Mouse (Mus musculus) heart, embryonic 16.5 days (tissue): ENCODE results near the gene Kdm2a. TPM values are rescaled to one million over a fixed set of nuclear protein-coding genes. Genes with fewer than 3 reads are reported as not detected.
A peak's percentile ranks its signal among the peaks of the same experiment; 100 is the strongest.
"Not testable (repeated sequence)": the region's sequence is repeated elsewhere in the genome, so short reads cannot be mapped to it uniquely, and the experiment has no call there.

Experiments used
- ATAC-seq: fragments of 200-750 bp; cut with Nextera tagmentation; replicated peaks from 2 replicates; pipeline ENCODE4 v1.8.0; 2017; ENCODE audit warnings: moderate number of reproducible peaks; ENCODE audit not compliant: insufficient read depth, low FRiP score; ENCODE audit errors: extremely low read depth
- H3K27ac ChIP-seq: fragments of 300-500 bp; sonication (generic); 2 replicates; pipeline ENCODE4 v1.5.1; 2014; ENCODE audit warnings: mild to moderate bottlenecking, low read length, control low read depth, moderate library complexity
- H3K27me3 ChIP-seq: fragments of 300-500 bp; sonication (generic); 2 replicates; pipeline ENCODE4 v1.6.1; 2014; ENCODE audit warnings: low read length, mixed read lengths; ENCODE audit not compliant: control insufficient read depth, insufficient read depth
- H3K36me3 ChIP-seq: fragments of 300-500 bp; sonication (generic); 2 replicates; pipeline ENCODE4 v1.6.1; 2014; ENCODE audit not compliant: control insufficient read depth, insufficient read depth
- H3K4me1 ChIP-seq: fragments of 300-500 bp; sonication (generic); 2 replicates; pipeline ENCODE4 v1.6.1; 2014; ENCODE audit warnings: low read length, mixed read lengths; ENCODE audit not compliant: control insufficient read depth, insufficient read depth
- H3K4me2 ChIP-seq: fragments of 300-500 bp; sonication (generic); 2 replicates; pipeline ENCODE4 v1.6.1; 2014; ENCODE audit warnings: low read depth, mild to moderate bottlenecking, control low read depth, low read length
- H3K4me3 ChIP-seq: fragments of 300-500 bp; sonication (generic); 2 replicates; pipeline ENCODE4 v1.5.1; 2014; ENCODE audit warnings: mild to moderate bottlenecking, control low read depth, low read length
- H3K9ac ChIP-seq: fragments of 300-500 bp; sonication (generic); 2 replicates; pipeline ENCODE4 v1.6.1; 2014; ENCODE audit warnings: low read length, control low read depth
- H3K9me3 ChIP-seq: fragments of 300-500 bp; sonication (generic); replicated peaks from 2 replicates; pipeline ENCODE4 v1.6.1; 2016; ENCODE audit warnings: low read length; ENCODE audit not compliant: control insufficient read depth
- WGBS: fragments of 180-500 bp; shearing (Covaris S2); extraction: QIAGEN DNeasy Blood & Tissue Kit; methylation state at CpG from one replicate; pipeline ENCODE4 v1.1.7; 2014; 5-methylcytosine and 5-hydroxymethylcytosine counted together
- polyA plus RNA-seq: library from polyadenylated mRNA; unstranded; fragments of >200 nt; fragmentation: Nextera tagmentation; extraction: Ambion mirVana; gene quantifications from 2 replicates; pipeline ENCODE4 v1.2.1, GENCODE M21; 2015

The Kdm2a gene
- polyA plus RNA-seq, 1 experiment from 2014 or later: 35.9 TPM

GRCm38 (mm10) chr19:4396998-4397797 is 887 bp downstream of the Kdm2a start:
- under 1% methylated on average over 70 of the region's 90 CpGs for WGBS
- H3K9ac ChIP-seq: peak overlapping the region; percentile 100
- ATAC-seq: peak; percentile 93
- peak overlapping the region; percentile 91 for H3K27ac ChIP-seq
- H3K36me3 ChIP-seq: peaks cover 4% of the 10 kb centered on the region; the same call in 1 of the 2 replicates
- peaks cover 16% of the 10 kb centered on the region for H3K4me1 ChIP-seq
- H3K4me2 ChIP-seq: peak overlapping the region; percentile 91
- H3K27me3 ChIP-seq: no peaks in the 10 kb centered on the region
- H3K4me3 ChIP-seq: peak overlapping the region; percentile 95
- H3K9me3 ChIP-seq: no peaks in the 10 kb centered on the region

DNA sequence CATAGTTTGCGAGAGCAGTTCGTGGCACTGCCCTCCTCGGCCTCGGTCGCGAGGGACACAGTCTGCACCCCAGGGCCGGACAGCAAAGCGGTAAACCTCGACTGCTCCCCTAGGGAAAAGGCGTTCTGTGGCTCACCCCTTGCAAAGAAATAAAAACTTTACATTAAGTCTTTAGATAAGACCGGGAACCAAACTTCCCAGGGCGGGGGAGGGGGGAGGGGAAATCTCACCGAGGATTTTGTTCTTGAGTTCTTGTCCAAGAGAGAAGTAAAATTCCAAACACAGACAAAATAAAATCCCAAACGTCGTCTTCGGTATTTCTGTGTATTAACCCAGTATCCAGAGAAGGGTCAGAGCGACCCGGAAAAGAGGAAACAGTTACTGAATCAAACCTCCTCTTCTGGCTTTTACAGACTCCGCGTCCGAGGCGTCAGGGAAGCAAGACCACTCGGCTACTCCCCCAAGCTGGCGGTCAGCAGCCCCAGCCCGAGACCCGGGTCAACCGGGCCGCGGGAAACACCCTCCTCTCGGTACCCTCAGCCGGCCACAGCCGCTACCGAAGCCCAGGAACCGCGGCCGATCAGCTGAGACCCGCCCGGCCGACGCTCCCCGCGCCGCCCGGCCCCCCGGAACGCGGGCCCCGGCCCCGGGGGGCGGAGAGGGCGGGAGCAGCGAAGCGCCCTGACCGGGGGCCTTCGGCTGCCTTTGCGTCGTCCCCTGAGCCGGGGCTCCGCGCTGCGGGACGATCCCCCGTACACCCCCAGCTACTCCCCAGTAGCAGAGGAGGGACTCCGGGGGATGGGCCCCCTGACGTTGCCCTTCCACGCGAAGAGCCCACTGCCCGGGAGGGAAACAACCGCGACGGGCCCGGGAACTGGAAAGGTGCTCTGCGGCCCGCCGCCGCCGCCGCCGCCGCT is 1.7 kb downstream of the Kdm2a start:
- H3K36me3 ChIP-seq: peaks cover 7% of the 10 kb centered on the region; the same call in 1 of the 2 replicates
- H3K4me1 ChIP-seq: peaks cover 18% of the 10 kb centered on the region
- ATAC-seq: peak; percentile 28
- peak overlapping the region; percentile 89 for H3K4me2 ChIP-seq
- peak overlapping the region; percentile 95 for H3K4me3 ChIP-seq
- H3K27ac ChIP-seq: peak overlapping the region; percentile 89
- H3K9ac ChIP-seq: peak overlapping the region; percentile 100
- H3K27me3 ChIP-seq: no peaks in the 10 kb centered on the region
- under 1% methylated on average over 75 of the region's 80 CpGs for WGBS
- no peaks in the 10 kb centered on the region for H3K9me3 ChIP-seq

GRCm38 (mm10) chr19:4387276-4387675 is 10.8 kb downstream of the Kdm2a start:
- H3K4me1 ChIP-seq: peaks cover 2% of the 10 kb centered on the region; the same call in 1 of the 2 replicates
- no peak for ATAC-seq

GRCm38 (mm10) chr19:4385026-4385425 is 13.1 kb downstream of the Kdm2a start:
- Histone ChIP-seq H3K4me2 (no peak overlapping the region), H3K9me3 (no peaks in the 10 kb centered on the region), H3K9ac (no peak overlapping the region), H3K27ac (no peak overlapping the region), H3K4me1 (no peaks in the 10 kb centered on the region), H3K27me3 (no peaks in the 10 kb centered on the region), H3K36me3 (peaks cover 7% of the 10 kb centered on the region), H3K4me3 (no peak overlapping the region)
- 82% methylated on average over 4 of the region's 4 CpGs for WGBS
- no peak for ATAC-seq

More at GRCm38 (mm10) chr19:4387276-4387675, 10.8 kb downstream of the Kdm2a start:
- H3K27me3 ChIP-seq: no peaks in the 10 kb centered on the region
- no peak overlapping the region for H3K4me3 ChIP-seq
- no peak overlapping the region for H3K9ac ChIP-seq
- no peaks in the 10 kb centered on the region for H3K9me3 ChIP-seq
- no peak overlapping the region for H3K27ac ChIP-seq
- H3K36me3 ChIP-seq: peaks cover 18% of the 10 kb centered on the region
- no peak overlapping the region for H3K4me2 ChIP-seq

DNA sequence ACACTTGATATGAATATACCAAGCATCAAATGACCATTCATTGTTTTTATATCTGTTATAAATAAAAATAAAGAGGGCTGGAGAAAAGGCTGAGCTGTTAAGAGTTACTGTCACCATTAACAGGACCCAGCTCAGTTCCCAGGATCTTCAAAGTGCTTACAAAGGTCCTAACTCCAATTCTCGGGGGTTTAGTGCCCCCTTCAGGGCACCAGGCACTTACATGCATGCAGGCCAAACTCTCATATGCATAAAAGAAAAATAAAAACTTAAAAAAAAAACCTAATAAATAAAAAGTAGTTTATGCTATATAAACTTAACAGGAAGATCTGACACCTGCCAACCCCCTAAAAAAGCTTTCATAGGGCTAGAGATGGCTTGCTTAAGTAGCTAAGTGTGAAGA is 13.8 kb downstream of the Kdm2a start:
- Histone ChIP-seq H3K4me3 (no peak overlapping the region), H3K4me2 (no peak overlapping the region), H3K36me3 (peaks cover 7% of the 10 kb centered on the region), H3K9me3 (no peaks in the 10 kb centered on the region), H3K4me1 (no peaks in the 10 kb centered on the region), H3K27ac (no peak overlapping the region), H3K27me3 (no peaks in the 10 kb centered on the region), H3K9ac (no peak overlapping the region)
- 51% methylated on average over 1 of the region's 1 CpGs for WGBS
- no peak for ATAC-seq

GRCm38 (mm10) chr19:4383306-4383705 is 14.8 kb downstream of the Kdm2a start:
- no peaks in the 10 kb centered on the region for H3K27me3 ChIP-seq
- H3K4me3 ChIP-seq: no peak overlapping the region
- H3K9me3 ChIP-seq: no peaks in the 10 kb centered on the region
- no peaks in the 10 kb centered on the region for H3K4me1 ChIP-seq
- H3K4me2 ChIP-seq: no peak overlapping the region
- H3K36me3 ChIP-seq: peaks cover 7% of the 10 kb centered on the region
- no peak for ATAC-seq
- no peak overlapping the region for H3K27ac ChIP-seq
- no peak overlapping the region for H3K9ac ChIP-seq

- not testable (repeated sequence) for H3K4me1 ChIP-seq, H3K9me3 ChIP-seq, H3K4me3 ChIP-seq, ATAC-seq, H3K36me3 ChIP-seq, H3K9ac ChIP-seq, H3K27me3 ChIP-seq, H3K4me2 ChIP-seq, H3K27ac ChIP-seq
- WGBS: 88% methylated on average over 1 of the region's 1 CpGs
Measured at GRCm38 (mm10) chr19:4382303-4382702, 15.8 kb downstream of the Kdm2a start.

DNA sequence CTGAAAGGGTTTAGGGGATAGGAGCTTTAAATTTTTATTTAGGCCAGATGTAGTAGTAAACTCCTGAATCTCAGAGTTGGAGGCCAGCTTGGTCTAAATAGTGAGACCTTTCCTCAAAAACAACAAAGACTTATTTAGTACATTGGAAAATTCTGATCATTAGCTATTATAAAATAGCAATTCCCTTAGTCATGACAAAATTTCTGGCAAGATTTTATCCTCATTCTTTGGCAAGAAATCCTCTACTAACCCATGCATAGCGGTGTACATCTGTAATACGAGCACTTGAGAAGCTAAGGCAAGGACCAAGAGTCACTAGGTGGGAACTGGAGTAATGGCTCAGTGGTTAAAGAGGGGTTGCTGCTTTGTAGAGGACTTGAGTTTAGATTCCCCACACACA is 27.4 kb downstream of the Kdm2a start:
- Histone ChIP-seq H3K27ac (no peak overlapping the region), H3K4me2 (no peak overlapping the region), H3K9me3 (no peaks in the 10 kb centered on the region), H3K9ac (no peak overlapping the region), H3K27me3 (no peaks in the 10 kb centered on the region), H3K36me3 (peaks cover 4% of the 10 kb centered on the region; the same call in 1 of the 2 replicates), H3K4me1 (no peaks in the 10 kb centered on the region), H3K4me3 (no peak overlapping the region)
- ATAC-seq: 0 out of 2 replicates have a peak, but pooled peaks have one; percentile 45
- 59% methylated on average over 2 of the region's 2 CpGs for WGBS

DNA sequence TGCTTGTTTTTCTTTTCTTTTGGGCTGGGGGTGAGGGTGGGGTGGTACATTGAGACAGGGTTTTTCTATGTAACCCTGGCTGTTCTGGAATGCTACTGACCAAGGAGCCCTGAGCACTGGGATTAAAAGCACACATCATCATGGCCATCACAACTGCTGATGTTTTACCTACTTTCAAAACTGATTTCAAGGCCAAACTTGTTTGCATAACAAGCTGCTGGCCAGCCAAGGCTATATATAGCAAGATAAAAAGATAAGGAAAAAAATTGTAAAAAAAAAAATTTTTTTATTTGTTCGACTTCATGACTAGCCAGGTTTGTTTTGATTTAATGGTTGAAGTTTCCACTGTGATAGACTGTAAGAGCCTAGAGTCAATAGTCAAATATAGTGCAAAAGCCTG is 27.8 kb downstream of the Kdm2a start:
- no peak for ATAC-seq

More for the DNA sequence above, 27.8 kb downstream of the Kdm2a start:
- H3K36me3 ChIP-seq: peaks cover 4% of the 10 kb centered on the region; the same call in 1 of the 2 replicates
- 80% methylated on average over 1 of the region's 1 CpGs for WGBS
- no peaks in the 10 kb centered on the region for H3K27me3 ChIP-seq
- no peak overlapping the region for H3K4me3 ChIP-seq
- no peaks in the 10 kb centered on the region for H3K9me3 ChIP-seq
- no peak overlapping the region for H3K9ac ChIP-seq
- no peaks in the 10 kb centered on the region for H3K4me1 ChIP-seq
- H3K27ac ChIP-seq: no peak overlapping the region
- no peak overlapping the region for H3K4me2 ChIP-seq
